Mouse (Mus musculus): ENCODE data around the gene Slc26a3. TPM values are rescaled to one million over a fixed set of nuclear protein-coding genes. Genes with fewer than 3 reads are reported as not detected.
"Not testable (repeated sequence)": the region's sequence is repeated elsewhere in the genome, so short reads cannot be mapped to it uniquely, and the experiment has no call there.

The Slc26a3 gene
- polyA plus RNA-seq, 1 experiment, result not detected

GRCm38 (mm10) chr12:31395895-31396294, 5.2 kb downstream of the Slc26a3 start:
- Histone ChIP-seq H3K27ac (replicated peaks; ENCODE audit: low read depth, low read length) (no peak overlapping the region), H3K4me3 (ENCODE audit: insufficient read depth, low read depth, low read length) (no peak overlapping the region), H3K4me1 (ENCODE audit: control insufficient read depth, insufficient read depth, insufficient read length, low read length) (no peaks in the 10 kb centered on the region)

GRCm38 (mm10) chr12:31397709-31398108, 7.0 kb downstream of the Slc26a3 start:
- H3K27ac ChIP-seq (replicated peaks; ENCODE audit: low read depth, low read length), result no peak overlapping the region
- no peak overlapping the region for H3K4me3 ChIP-seq (ENCODE audit: insufficient read depth, low read depth, low read length)
- no peaks in the 10 kb centered on the region for H3K4me1 ChIP-seq (ENCODE audit: control insufficient read depth, insufficient read depth, insufficient read length, low read length)

GRCm38 (mm10) chr12:31400821-31401220, 10.2 kb downstream of the Slc26a3 start:
- Histone ChIP-seq H3K27ac (replicated peaks; ENCODE audit: low read depth, low read length) (no peak overlapping the region), H3K4me1 (ENCODE audit: control insufficient read depth, insufficient read depth, insufficient read length, low read length) (no peaks in the 10 kb centered on the region), H3K4me3 (ENCODE audit: insufficient read depth, low read depth, low read length) (no peak overlapping the region)

DNA sequence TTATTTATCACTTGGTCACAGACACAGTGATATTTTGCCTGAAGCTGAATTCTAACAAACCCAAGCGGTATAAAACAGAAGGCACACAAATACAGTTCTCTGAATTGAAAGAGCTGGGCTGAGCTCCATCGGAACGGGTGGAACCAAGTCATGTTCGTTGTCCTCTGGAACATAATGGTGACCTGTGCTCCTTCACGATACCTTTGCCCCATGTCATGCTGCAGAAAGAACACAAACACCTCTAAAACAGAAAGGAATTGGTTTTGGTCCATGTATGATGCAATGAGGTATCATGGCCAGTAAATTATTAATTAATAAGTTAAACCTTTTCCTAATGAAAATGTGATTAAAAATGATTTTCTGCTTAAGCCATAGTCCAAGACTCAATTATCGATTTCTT, 11.3 kb downstream of the Slc26a3 start:
- H3K4me1 ChIP-seq (ENCODE audit: control insufficient read depth, insufficient read depth, insufficient read length, low read length), result no peaks in the 10 kb centered on the region
- H3K4me3 ChIP-seq (ENCODE audit: insufficient read depth, low read depth, low read length), result no peak overlapping the region
- H3K27ac ChIP-seq (replicated peaks; ENCODE audit: low read depth, low read length), result no peak overlapping the region

GRCm38 (mm10) chr12:31404575-31405240, 14.0 kb downstream of the Slc26a3 start:
- Histone ChIP-seq H3K4me3 (ENCODE audit: insufficient read depth, low read depth, low read length) (no peak overlapping the region), H3K27ac (replicated peaks; ENCODE audit: low read depth, low read length) (no peak overlapping the region), H3K4me1 (ENCODE audit: control insufficient read depth, insufficient read depth, insufficient read length, low read length) (no peaks in the 10 kb centered on the region)

DNA sequence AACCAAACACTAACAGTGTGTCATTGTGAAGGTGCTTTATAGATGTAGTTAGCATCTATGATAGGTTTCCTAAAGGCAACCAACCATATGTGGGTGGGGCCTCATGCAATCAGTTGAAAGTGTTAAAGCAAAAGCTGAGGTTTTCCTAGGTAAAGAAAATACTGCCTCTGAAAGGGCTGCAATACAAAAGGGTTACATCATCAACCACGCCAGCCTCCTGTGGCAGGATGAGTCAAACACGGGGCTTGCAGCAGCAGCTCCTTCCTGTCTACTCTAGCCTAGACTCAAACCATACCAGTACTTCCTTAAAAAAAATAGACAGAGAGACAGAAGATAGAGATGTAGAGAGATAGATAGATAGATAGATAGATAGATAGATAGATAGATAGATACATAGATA, 25.3 kb downstream of the Slc26a3 start:
- no peak overlapping the region for H3K4me3 ChIP-seq (ENCODE audit: insufficient read depth, low read depth, low read length)
- no peak overlapping the region for H3K27ac ChIP-seq (replicated peaks; ENCODE audit: low read depth, low read length)
- no peaks in the 10 kb centered on the region for H3K4me1 ChIP-seq (ENCODE audit: control insufficient read depth, insufficient read depth, insufficient read length, low read length)

DNA sequence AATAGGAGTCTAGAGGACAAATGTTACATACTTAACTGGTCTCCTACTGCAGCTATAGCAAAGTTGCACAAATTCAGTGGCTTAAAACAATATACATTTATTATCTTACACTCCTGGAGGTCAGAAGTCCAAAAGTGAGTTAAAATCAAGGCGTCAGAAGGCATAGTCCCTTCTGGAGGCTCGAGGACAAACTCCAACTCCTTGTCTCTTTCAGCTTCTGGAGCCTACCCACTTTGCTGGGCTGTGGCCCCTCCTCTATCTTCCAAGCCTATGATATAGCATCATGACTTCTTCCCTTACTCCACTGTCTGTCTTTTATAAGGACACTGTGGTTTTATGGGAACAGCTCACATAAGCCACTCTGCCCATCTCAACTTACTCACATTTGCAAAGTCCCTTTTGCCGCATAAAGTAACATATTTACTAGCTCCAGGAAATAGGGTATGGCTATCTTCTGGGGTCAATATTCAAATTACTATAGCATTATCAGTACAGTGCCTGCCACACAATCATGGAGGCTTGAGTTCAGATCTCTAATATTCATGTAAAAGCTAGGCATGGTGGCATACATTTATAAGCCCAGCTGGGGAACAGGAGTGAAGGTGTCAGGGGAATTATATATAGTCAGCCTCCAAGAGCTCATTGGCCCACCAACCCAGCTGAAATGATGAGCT, 31.4 kb downstream of the Slc26a3 start:
- no peak overlapping the region for H3K4me3 ChIP-seq (ENCODE audit: insufficient read depth, low read depth, low read length)
- no peak overlapping the region for H3K27ac ChIP-seq (replicated peaks; ENCODE audit: low read depth, low read length)
- no peaks in the 10 kb centered on the region for H3K4me1 ChIP-seq (ENCODE audit: control insufficient read depth, insufficient read depth, insufficient read length, low read length)

- no peaks in the 10 kb centered on the region for H3K4me1 ChIP-seq (ENCODE audit: control insufficient read depth, insufficient read depth, insufficient read length, low read length)
- no peak overlapping the region for H3K4me3 ChIP-seq (ENCODE audit: insufficient read depth, low read depth, low read length)
- H3K27ac ChIP-seq (replicated peaks; ENCODE audit: low read depth, low read length), result no peak overlapping the region
Observed at GRCm38 (mm10) chr12:31437791-31438190, 47.1 kb downstream of the Slc26a3 start.

DNA sequence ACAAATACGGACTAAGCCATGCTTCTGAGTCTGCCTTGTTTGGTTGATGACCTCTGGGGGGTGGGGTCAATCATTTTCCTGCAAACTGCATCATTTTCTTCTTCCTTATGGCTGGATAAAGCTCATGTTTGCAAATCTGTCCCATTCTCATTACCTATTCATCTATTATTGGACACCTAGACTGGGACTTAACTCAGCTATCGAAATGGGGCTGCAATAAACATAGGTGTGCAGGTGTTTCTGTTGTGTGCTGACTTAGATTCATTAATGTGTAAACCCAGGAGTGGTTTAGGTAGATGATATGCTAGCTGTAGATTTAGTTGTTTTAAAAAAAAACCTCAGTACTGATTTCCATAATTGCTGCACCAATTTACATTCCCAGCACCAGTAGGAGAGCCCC, 48.9 kb downstream of the Slc26a3 start:
- Histone ChIP-seq H3K4me1 (ENCODE audit: control insufficient read depth, insufficient read depth, insufficient read length, low read length) (no peaks in the 10 kb centered on the region), H3K4me3 (ENCODE audit: insufficient read depth, low read depth, low read length) (no peak overlapping the region), H3K27ac (replicated peaks; ENCODE audit: low read depth, low read length) (no peak overlapping the region)

GRCm38 (mm10) chr12:31444131-31444546, 53.5 kb downstream of the Slc26a3 start:
- Histone ChIP-seq H3K4me3 (ENCODE audit: insufficient read depth, low read depth, low read length) (no peak overlapping the region), H3K4me1 (ENCODE audit: control insufficient read depth, insufficient read depth, insufficient read length, low read length) (no peaks in the 10 kb centered on the region), H3K27ac (replicated peaks; ENCODE audit: low read depth, low read length) (no peak overlapping the region)

DNA sequence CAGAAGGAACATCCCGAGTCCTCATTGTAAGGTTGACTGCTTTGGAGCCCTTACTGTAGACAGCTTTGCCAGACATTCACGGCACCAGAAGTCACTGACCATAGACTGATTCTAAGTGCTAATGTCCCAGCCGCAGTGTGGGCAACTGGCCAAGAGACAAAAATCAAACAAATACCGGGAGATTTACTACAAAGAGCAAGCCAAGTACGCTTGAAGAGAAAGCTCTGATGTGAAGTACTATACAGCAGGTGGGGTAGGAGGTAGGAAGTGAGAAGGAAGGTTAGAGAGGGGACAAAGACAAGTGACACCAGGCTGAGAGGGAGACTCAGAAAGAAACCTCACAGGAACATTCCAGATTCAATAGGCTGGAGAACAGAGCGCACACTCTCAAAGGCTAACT, 54.2 kb downstream of the Slc26a3 start:
- Histone ChIP-seq H3K4me1 (ENCODE audit: control insufficient read depth, insufficient read depth, insufficient read length, low read length) (no peaks in the 10 kb centered on the region), H3K27ac (replicated peaks; ENCODE audit: low read depth, low read length) (no peak overlapping the region), H3K4me3 (ENCODE audit: insufficient read depth, low read depth, low read length) (no peak overlapping the region)

DNA sequence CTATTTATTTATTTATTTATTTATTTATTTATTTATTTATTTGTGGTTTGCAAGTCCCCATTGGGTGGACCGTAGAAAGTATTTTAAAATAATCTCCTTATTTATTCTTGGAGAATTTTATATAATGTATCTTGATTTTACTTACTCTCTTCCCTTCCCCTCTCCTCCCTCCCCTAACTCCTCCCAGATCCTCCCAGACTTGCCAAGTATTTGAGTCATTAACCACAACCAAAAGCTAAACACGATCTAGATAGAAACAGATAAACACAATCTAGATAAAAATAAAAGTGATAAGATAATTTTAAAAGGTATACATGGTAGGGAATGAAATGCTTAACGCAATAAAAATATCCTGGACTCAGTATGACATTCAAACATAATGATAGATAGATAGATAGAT, 58.7 kb downstream of the Slc26a3 start:
- no peak overlapping the region for H3K4me3 ChIP-seq (ENCODE audit: insufficient read depth, low read depth, low read length)
- H3K4me1 ChIP-seq (ENCODE audit: control insufficient read depth, insufficient read depth, insufficient read length, low read length), result no peaks in the 10 kb centered on the region
- no peak overlapping the region for H3K27ac ChIP-seq (replicated peaks; ENCODE audit: low read depth, low read length)

- no peak overlapping the region for H3K4me3 ChIP-seq (ENCODE audit: insufficient read depth, low read depth, low read length)
- no peaks in the 10 kb centered on the region for H3K4me1 ChIP-seq (ENCODE audit: control insufficient read depth, insufficient read depth, insufficient read length, low read length)
- H3K27ac ChIP-seq (replicated peaks; ENCODE audit: low read depth, low read length), result no peak overlapping the region
Observed at GRCm38 (mm10) chr12:31456271-31456670, 65.6 kb downstream of the Slc26a3 start.

DNA sequence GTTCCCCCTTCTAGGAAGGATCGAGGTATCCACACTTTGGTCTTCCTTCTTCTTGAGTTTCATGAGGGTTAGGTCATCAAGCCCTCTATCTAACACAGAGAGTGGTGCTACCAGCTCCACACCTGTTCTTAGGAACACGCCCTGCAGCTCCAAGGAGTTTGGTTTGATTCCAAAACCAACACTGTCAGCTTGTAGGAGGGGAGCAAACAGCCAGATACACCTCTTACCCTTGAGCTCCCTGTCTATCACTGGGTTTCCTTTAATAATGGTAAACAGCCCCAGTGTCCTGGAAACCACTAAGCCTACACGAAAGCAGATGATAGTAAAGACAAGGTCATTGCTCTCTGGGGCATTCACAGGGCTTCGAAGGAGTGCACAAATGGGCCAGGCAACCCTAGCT, 67.8 kb downstream of the Slc26a3 start:
- Histone ChIP-seq H3K4me3 (ENCODE audit: insufficient read depth, low read depth, low read length) (no peak overlapping the region), H3K27ac (replicated peaks; ENCODE audit: low read depth, low read length) (no peak overlapping the region), H3K4me1 (ENCODE audit: control insufficient read depth, insufficient read depth, insufficient read length, low read length) (no peaks in the 10 kb centered on the region)

- not testable (repeated sequence) for H3K4me3 ChIP-seq (ENCODE audit: insufficient read depth, low read depth, low read length); H3K27ac ChIP-seq (replicated peaks; ENCODE audit: low read depth, low read length); H3K4me1 ChIP-seq (ENCODE audit: control insufficient read depth, insufficient read depth, insufficient read length, low read length)
Observed at GRCm38 (mm10) chr12:31460270-31460669, 69.6 kb downstream of the Slc26a3 start.

DNA sequence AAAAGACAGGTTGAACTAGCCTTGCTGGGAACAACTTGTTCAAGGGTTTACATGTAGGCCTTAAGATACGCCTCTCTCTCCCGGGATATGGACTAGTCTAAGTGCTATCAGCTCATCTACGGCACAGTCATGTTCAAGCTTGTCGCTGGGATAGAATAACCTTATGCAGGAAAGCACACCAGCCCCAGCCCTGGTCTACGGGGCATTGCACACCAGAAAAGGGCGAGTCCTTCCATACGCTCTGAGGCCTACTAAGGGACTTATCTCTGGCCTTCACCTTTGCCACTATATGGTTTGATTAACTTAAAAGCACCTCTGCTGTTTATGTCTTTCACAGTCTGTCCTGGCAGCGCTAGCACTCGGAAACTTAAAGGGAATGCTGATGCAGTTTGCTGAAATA, 70.7 kb downstream of the Slc26a3 start:
- no peaks in the 10 kb centered on the region for H3K4me1 ChIP-seq (ENCODE audit: control insufficient read depth, insufficient read depth, insufficient read length, low read length)
- no peak overlapping the region for H3K4me3 ChIP-seq (ENCODE audit: insufficient read depth, low read depth, low read length)
- H3K27ac ChIP-seq (replicated peaks; ENCODE audit: low read depth, low read length), result no peak overlapping the region
